Mouse (Mus musculus): ENCODE measurements around the gene Gm13271.

DNA sequence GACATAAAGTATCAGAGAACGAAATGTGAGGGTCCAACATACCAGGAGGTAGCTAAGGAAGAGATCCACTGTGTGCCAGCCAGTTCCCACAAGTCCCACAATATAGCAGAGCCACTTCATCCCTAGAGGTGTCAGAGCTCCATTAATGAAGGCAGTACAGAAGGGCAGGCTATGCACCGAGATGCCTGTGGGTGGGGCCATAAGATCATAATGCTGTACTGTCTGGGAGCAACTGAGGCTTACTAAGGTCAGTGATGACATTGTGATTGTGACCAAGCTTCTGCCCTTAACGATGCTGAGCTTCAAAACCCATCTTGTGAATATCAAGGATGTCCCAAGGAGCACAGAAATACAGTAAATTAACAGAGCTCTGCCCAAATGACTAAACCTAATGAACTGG is 10.5 kb upstream of the Gm13271 start:
- TF ChIP-seq CTCF (IDR thresholded peaks at IDR 0.05): peak; percentile 26; the same call in 1 of the 2 replicates
- no peak for TF ChIP-seq EP300 (IDR thresholded peaks at IDR 0.05)

Measured in lung, postnatal 0 days (tissue).